Mouse (Mus musculus): ENCODE results near the gene Morc1. TPM values are rescaled to one million over a fixed set of nuclear protein-coding genes. Genes with fewer than 3 reads are reported as not detected.

Gene Morc1
- total RNA-seq (2012; rRNA removed) (0.64 and 0.80 TPM in 2 replicates), total RNA-seq (2014; rRNA removed) (not detected in 2 replicates), polyA plus RNA-seq (2012; ENCODE audit: insufficient read length, low read depth) (not detected in 2 replicates)

DNA sequence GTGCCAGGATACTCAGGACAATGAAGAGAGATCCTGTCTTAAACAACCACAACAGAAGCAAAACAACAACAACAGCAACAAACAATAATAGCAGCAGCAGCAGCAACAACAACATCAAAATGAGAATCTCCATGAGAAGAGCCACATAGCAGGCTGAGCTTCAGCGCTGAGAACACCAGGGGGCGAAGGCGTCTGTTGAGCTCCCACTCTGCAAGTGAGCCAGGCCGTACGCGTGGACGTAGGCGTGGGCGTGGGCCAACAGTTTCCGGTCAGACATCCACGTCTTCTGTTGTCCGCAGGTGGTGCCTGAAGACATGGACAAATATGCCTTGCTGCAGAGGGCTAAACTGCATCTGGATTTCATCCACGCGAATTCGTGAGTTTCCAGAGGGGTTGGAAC, at the start of gene Morc1:
Gene Morc1 (plus strand): TSS at position 211 of the 400 bp plus-strand sequence.
- Histone ChIP-seq H3K36me3 (replicated peaks in 1 of 2; ENCODE audit: control insufficient read depth in 1 of 2, insufficient read depth in 1 of 2, low read length in 1 of 2) (no peaks in the 10 kb centered on the region), H3K9ac (ENCODE audit: insufficient read depth, low read depth) (no peak within 1 kb of the TSS), H3K4me1 (ENCODE audit: control insufficient read depth in 1 of 2, insufficient read depth in 2 of 2) (no peaks in the 10 kb centered on the region), H3K4me2 (ENCODE audit: insufficient read depth, low read depth, poor library complexity, severe bottlenecking) (no peak within 1 kb of the TSS), H3K79me2 (replicated peaks; ENCODE audit: control insufficient read depth, extremely low read depth, insufficient read depth, poor library complexity, severe bottlenecking) (no peaks in the 10 kb centered on the region), H3K27ac (ENCODE audit: insufficient read depth, low read depth) (no peak within 1 kb of the TSS), H3K4me3 (replicated peaks in 1 of 3; ENCODE audit: low read depth in 2 of 3, low read length in 2 of 3, poor library complexity in 1 of 3) (no peak within 1 kb of the TSS), H3K9me3 (replicated peaks; ENCODE audit: low read length) (peaks cover 79% of the 10 kb centered on the region), H3K27me3 (replicated peaks) (no peaks in the 10 kb centered on the region)
- DNase-seq (ENCODE audit: extremely low read depth) = no peak
- TF ChIP-seq ZMIZ1 (IDR thresholded peaks at IDR 0.05; ENCODE audit: low read depth, low read length) = no peak
- 0 out of 2 replicates have a peak, but pooled peaks have one; percentile 11 for TF ChIP-seq SMC3 (IDR thresholded peaks at IDR 0.05; ENCODE audit: low read depth, low read length)
- TF ChIP-seq CTCF (conservative IDR thresholded peaks at IDR 0.05 in 1 of 2, IDR thresholded peaks at IDR 0.05 in 1 of 2; ENCODE audit: low read depth in 2 of 2, low read length in 2 of 2) = peak in 1 of 2 experiments; percentile 15; a peak in 2 of 4 replicates
- dilution Hi-C loops (cut with MboI; ENCODE audit: extremely low pct_ligation_motif_present, extremely low pct_unique_long_range_greater_than_20kb, low sequenced_read_pairs) (no loop called here), in situ Hi-C loops (cut with MboI; ENCODE audit: low pct_ligation_motif_present, low pct_unique_long_range_greater_than_20kb, low sequenced_read_pairs) (no loop called here)

DNA sequence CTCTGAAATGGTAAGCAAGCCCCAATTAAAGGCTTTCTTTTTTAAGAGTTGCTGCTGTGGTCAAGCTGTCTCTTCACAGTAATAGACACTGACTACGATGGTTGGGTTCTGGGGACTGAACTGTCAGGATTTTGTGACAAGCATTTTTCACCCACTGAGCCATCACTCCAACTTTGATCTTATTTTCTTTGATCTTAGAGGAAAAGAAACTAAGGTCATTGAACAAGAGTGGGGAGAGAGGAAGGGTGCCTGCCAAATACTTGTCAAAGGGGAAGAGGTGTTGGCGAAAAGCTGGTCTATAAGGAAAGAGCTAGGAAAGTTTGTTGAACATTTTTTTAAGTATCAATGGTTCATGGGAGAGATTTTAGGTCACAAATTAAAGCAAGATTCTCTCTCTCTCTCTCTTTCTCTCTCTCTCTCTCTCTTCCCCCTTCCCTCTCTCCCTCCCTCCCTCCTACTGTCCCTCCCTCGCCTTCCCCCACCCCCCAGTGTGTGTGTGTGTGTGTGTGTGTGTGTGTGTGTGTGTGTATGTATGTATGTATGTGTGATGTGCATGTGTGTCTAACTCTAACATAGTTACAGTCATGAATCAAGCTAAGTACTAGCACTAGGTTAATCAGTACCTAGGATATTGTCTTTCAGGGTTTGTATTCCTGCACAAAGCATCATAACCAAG, 47.3 kb upstream of the Morc1 start:
- no peaks in the 10 kb centered on the region for H3K36me3 ChIP-seq (replicated peaks in 1 of 2; ENCODE audit: control insufficient read depth in 1 of 2, insufficient read depth in 1 of 2, low read length in 1 of 2)
- in situ Hi-C loops (cut with MboI; ENCODE audit: low pct_ligation_motif_present, low pct_unique_long_range_greater_than_20kb, low sequenced_read_pairs) (no loop called here), dilution Hi-C loops (cut with MboI; ENCODE audit: extremely low pct_ligation_motif_present, extremely low pct_unique_long_range_greater_than_20kb, low sequenced_read_pairs) (no loop called here)
- no peak overlapping the region for H3K9ac ChIP-seq (ENCODE audit: insufficient read depth, low read depth)
- TF ChIP-seq POLR2A (IDR thresholded peaks at IDR 0.05; ENCODE audit: low read depth, low read length) (no peak), ETS1 (conservative IDR thresholded peaks at IDR 0.05; ENCODE audit: low read depth, low read length) (no peak), CHD2 (IDR thresholded peaks at IDR 0.05; ENCODE audit: low read length) (no peak), UBTF (IDR thresholded peaks at IDR 0.05; ENCODE audit: low read depth, low read length) (no peak), EP300 (IDR thresholded peaks at IDR 0.05; ENCODE audit: low read length) (no peak), JUND (conservative IDR thresholded peaks at IDR 0.05; ENCODE audit: low read depth, low read length) (no peak), SMC3 (IDR thresholded peaks at IDR 0.05; ENCODE audit: low read depth, low read length) (no peak), MXI1 (IDR thresholded peaks at IDR 0.05; ENCODE audit: low read depth, low read length) (no peak), NRF1 (IDR thresholded peaks at IDR 0.05; ENCODE audit: low read depth, low read length) (no peak)
- no peaks in the 10 kb centered on the region for H3K4me1 ChIP-seq (ENCODE audit: control insufficient read depth in 1 of 2, insufficient read depth in 2 of 2)
- no peak overlapping the region for H3K4me3 ChIP-seq (replicated peaks in 1 of 3; ENCODE audit: low read depth in 2 of 3, low read length in 2 of 3, poor library complexity in 1 of 3)
- DNase-seq (ENCODE audit: extremely low read depth) = no peak
- H3K27me3 ChIP-seq (replicated peaks) = no peaks in the 10 kb centered on the region
- H3K27ac ChIP-seq (ENCODE audit: insufficient read depth, low read depth) = no peak overlapping the region
- H3K9me3 ChIP-seq (replicated peaks; ENCODE audit: low read length) = peaks cover 62% of the 10 kb centered on the region
- H3K4me2 ChIP-seq (ENCODE audit: insufficient read depth, low read depth, poor library complexity, severe bottlenecking) = no peak overlapping the region
- no peaks in the 10 kb centered on the region for H3K79me2 ChIP-seq (replicated peaks; ENCODE audit: control insufficient read depth, extremely low read depth, insufficient read depth, poor library complexity, severe bottlenecking)

DNA sequence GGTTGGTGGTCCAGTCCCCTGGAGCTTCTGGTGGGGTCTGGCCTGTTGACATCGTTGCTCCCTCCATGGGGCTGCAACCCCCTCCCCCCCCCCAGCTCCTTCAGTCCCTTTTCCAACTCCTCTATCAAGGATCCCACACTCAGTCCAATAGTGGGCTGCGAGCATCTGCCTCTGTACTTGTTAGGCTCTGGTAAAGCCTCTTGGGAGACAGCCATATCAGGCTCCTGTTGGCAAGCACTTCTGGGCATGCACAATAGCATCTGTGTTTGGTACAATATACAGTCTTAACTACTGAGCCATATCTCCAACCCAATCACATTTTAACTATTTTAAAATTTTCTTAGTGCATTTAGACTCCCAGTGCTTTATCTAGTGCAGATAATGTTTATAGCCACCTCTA, 44.1 kb upstream of the Morc1 start:
- Histone ChIP-seq H3K9me3 (replicated peaks; ENCODE audit: low read length) (peaks cover 73% of the 10 kb centered on the region), H3K4me3 (replicated peaks in 1 of 3; ENCODE audit: low read depth in 2 of 3, low read length in 2 of 3, poor library complexity in 1 of 3) (no peak overlapping the region), H3K36me3 (replicated peaks in 1 of 2; ENCODE audit: control insufficient read depth in 1 of 2, insufficient read depth in 1 of 2, low read length in 1 of 2) (no peaks in the 10 kb centered on the region), H3K9ac (ENCODE audit: insufficient read depth, low read depth) (no peak overlapping the region), H3K4me1 (ENCODE audit: control insufficient read depth in 1 of 2, insufficient read depth in 2 of 2) (no peaks in the 10 kb centered on the region), H3K4me2 (ENCODE audit: insufficient read depth, low read depth, poor library complexity, severe bottlenecking) (no peak overlapping the region), H3K79me2 (replicated peaks; ENCODE audit: control insufficient read depth, extremely low read depth, insufficient read depth, poor library complexity, severe bottlenecking) (no peaks in the 10 kb centered on the region), H3K27ac (ENCODE audit: insufficient read depth, low read depth) (no peak overlapping the region), H3K27me3 (replicated peaks) (no peaks in the 10 kb centered on the region)
- no peak for TF ChIP-seq POLR2AphosphoS2 (IDR thresholded peaks at IDR 0.05; ENCODE audit: low read depth, low read length)
- no peak for TF ChIP-seq MYC (IDR thresholded peaks at IDR 0.05; ENCODE audit: low read depth, low read length)
- TF ChIP-seq ZC3H11A (IDR thresholded peaks at IDR 0.05; ENCODE audit: low read depth, low read length) = no peak
- no peak for TF ChIP-seq POLR2A (IDR thresholded peaks at IDR 0.05; ENCODE audit: low read depth, low read length)
- no peak for TF ChIP-seq MAZ (IDR thresholded peaks at IDR 0.05; ENCODE audit: low read depth, low read length)
- no peak for TF ChIP-seq JUND (conservative IDR thresholded peaks at IDR 0.05; ENCODE audit: low read depth, low read length)
- TF ChIP-seq SMC3 (IDR thresholded peaks at IDR 0.05; ENCODE audit: low read depth, low read length) = no peak
- in situ Hi-C loops (cut with MboI; ENCODE audit: low pct_ligation_motif_present, low pct_unique_long_range_greater_than_20kb, low sequenced_read_pairs) (no loop called here), dilution Hi-C loops (cut with MboI; ENCODE audit: extremely low pct_ligation_motif_present, extremely low pct_unique_long_range_greater_than_20kb, low sequenced_read_pairs) (no loop called here)
- DNase-seq (ENCODE audit: extremely low read depth) = no peak
